Mouse (Mus musculus) olfactory bulb, adult 2 months (tissue): ENCODE data around the gene Abca1. TPM values are rescaled to one million over a fixed set of nuclear protein-coding genes. Genes with fewer than 3 reads are reported as not detected.

ENCODE experiments used
- H3K27ac ChIP-seq: fragments of 200-500 bp; 2 replicates; pipeline ENCODE4 v1.5.1; 2012; ENCODE audit warnings: low read depth, low read length; ENCODE audit not compliant: insufficient read depth
- H3K4me1 ChIP-seq: fragments of 200-500 bp; 2 replicates; pipeline ENCODE4 v1.6.1; 2012; ENCODE audit warnings: low read length; ENCODE audit not compliant: control insufficient read depth, insufficient read depth
- H3K4me3 ChIP-seq: fragments of 200-500 bp; 2 replicates; pipeline ENCODE4 v1.5.1; 2012; ENCODE audit warnings: mild to moderate bottlenecking, low read depth, low read length, moderate library complexity; ENCODE audit not compliant: insufficient read depth
- CTCF ChIP-seq: fragments of 200-500 bp; IDR thresholded peaks from 2 replicates; pipeline ENCODE4 v1.5.1; 2012; ENCODE audit warnings: low read depth, mild to moderate bottlenecking, low read length, moderate library complexity; ENCODE audit not compliant: insufficient read depth
- POLR2A ChIP-seq: fragments of 200-500 bp; IDR thresholded peaks from 2 replicates; pipeline ENCODE4 v1.6.1; 2012; ENCODE audit warnings: mild to moderate bottlenecking, low read depth, low read length, moderate library complexity; ENCODE audit not compliant: insufficient read depth
- WGBS: fragments of 180-500 bp; shearing (Covaris S2); methylation state at CpG from one replicate; pipeline ENCODE4 v1.1.7; 2018; 5-methylcytosine and 5-hydroxymethylcytosine counted together
- polyA plus RNA-seq: library from polyadenylated mRNA; stranded (reverse); fragments of >200 nt; gene quantifications from 2 replicates; pipeline ENCODE4 v1.2.4, GENCODE M21; 2012; ENCODE audit warnings: low replicate concordance; ENCODE audit not compliant: missing spikeins, insufficient read depth, insufficient read length

Abca1 gene
- polyA plus RNA-seq, 1 experiment: 149 TPM

- Histone ChIP-seq H3K4me3 (no peak within 1 kb of the TSS), H3K4me1 (no peaks in the 10 kb centered on the region; the same call in 1 of the 2 replicates), H3K27ac (no peak within 1 kb of the TSS)
- TF ChIP-seq CTCF: no peak
- TF ChIP-seq POLR2A: no peak
- WGBS: 37% methylated on average over 12 of the region's 12 CpGs
Observed at GRCm38 (mm10) chr4:52989248-52989647, 170.4 kb downstream of the Abca1 start, which contains the start of gene Nipsnap3a. TSS of gene Nipsnap3a (plus strand) at chr4:52989272.

DNA sequence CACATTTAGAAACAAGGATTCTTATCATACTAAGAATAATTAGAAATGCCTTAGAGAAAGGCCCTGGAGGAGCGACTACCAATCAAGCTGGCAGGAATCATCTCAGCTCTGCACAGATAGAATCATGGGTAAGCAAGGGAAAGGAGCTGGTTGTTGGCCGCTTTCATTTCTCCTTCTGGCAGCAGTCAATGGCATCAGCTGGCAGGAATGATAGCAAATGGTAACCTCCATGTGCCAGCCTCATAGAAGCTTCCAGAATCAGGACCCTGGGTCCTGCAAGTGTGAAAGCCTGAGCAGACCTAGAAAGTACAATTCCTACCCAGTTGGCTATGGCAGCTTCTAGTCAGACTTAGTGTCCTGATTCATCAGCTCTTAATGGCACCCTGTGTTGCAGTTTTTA is 173.4 kb downstream of the Abca1 start:
- H3K4me3 ChIP-seq: no peak overlapping the region
- no peaks in the 10 kb centered on the region; the same call in 1 of the 2 replicates for H3K4me1 ChIP-seq
- no peak overlapping the region for H3K27ac ChIP-seq
- WGBS: 64% methylated on average over 2 of the region's 2 CpGs
- TF ChIP-seq CTCF (no peak), POLR2A (no peak)

- Histone ChIP-seq H3K4me1 (no peaks in the 10 kb centered on the region; the same call in 1 of the 2 replicates), H3K4me3 (no peak overlapping the region), H3K27ac (no peak overlapping the region)
- 71% methylated on average over 2 of the region's 2 CpGs for WGBS
- no peak for TF ChIP-seq POLR2A
- TF ChIP-seq CTCF: no peak
Observed at GRCm38 (mm10) chr4:52985216-52985615, 174.5 kb downstream of the Abca1 start.

Other genes starting within 250 kb of the Abca1 start
- gene Olfr272, start 240.7 kb downstream of the Abca1 start, polyA plus RNA-seq: not detected in 2 replicates
- gene Olfr270, start 195.3 kb downstream of the Abca1 start, polyA plus RNA-seq: not detected in 2 replicates
- not detected in 2 replicates for gene Nipsnap3a, start 170.6 kb downstream of the Abca1 start, polyA plus RNA-seq
- gene Nipsnap3b, start 148.0 kb downstream of the Abca1 start, polyA plus RNA-seq: not detected in 2 replicates